Mouse (Mus musculus): ENCODE measurements around the gene Pgm2. TPM values are rescaled to one million over a fixed set of nuclear protein-coding genes. Genes with fewer than 3 reads are reported as not detected.

Gene Pgm2
- polyA plus RNA-seq, 1 experiment: 42.0 TPM

- H3K4me3 ChIP-seq (ENCODE audit: insufficient read depth, low read length): no peak overlapping the region
- peak overlapping the region; percentile 86 for H3K27ac ChIP-seq (ENCODE audit: insufficient read depth, low read length)
- TF ChIP-seq CTCF (IDR thresholded peaks at IDR 0.05; ENCODE audit: borderline replicate concordance, insufficient read depth, low read length) (no peak), POLR2A (IDR thresholded peaks at IDR 0.05; ENCODE audit: low read depth, low read length) (no peak; the same call in 1 of the 2 replicates)
Observed at GRCm38 (mm10) chr5:64156579-64156978, 63.8 kb downstream of the Pgm2 start.

GRCm38 (mm10) chr5:64157926-64158325 is 65.2 kb downstream of the Pgm2 start:
- TF ChIP-seq POLR2A (IDR thresholded peaks at IDR 0.05; ENCODE audit: low read depth, low read length) (no peak), CTCF (IDR thresholded peaks at IDR 0.05; ENCODE audit: borderline replicate concordance, insufficient read depth, low read length) (no peak)
- Histone ChIP-seq H3K4me3 (ENCODE audit: insufficient read depth, low read length) (no peak overlapping the region), H3K27ac (ENCODE audit: insufficient read depth, low read length) (no peak overlapping the region)

More at GRCm38 (mm10) chr5:64156579-64156978, 63.8 kb downstream of the Pgm2 start:
- peaks cover 10% of the 10 kb centered on the region for H3K4me1 ChIP-seq (ENCODE audit: control insufficient read depth, insufficient read depth, low read length)

GRCm38 (mm10) chr5:64158501-64158900 is 65.8 kb downstream of the Pgm2 start:
- no peak overlapping the region for H3K27ac ChIP-seq (ENCODE audit: insufficient read depth, low read length)
- TF ChIP-seq POLR2A (IDR thresholded peaks at IDR 0.05; ENCODE audit: low read depth, low read length) (no peak), CTCF (IDR thresholded peaks at IDR 0.05; ENCODE audit: borderline replicate concordance, insufficient read depth, low read length) (no peak)
- no peak overlapping the region for H3K4me3 ChIP-seq (ENCODE audit: insufficient read depth, low read length)
- H3K4me1 ChIP-seq (ENCODE audit: control insufficient read depth, insufficient read depth, low read length): peaks cover 13% of the 10 kb centered on the region

More at GRCm38 (mm10) chr5:64157926-64158325, 65.2 kb downstream of the Pgm2 start:
- peaks cover 13% of the 10 kb centered on the region for H3K4me1 ChIP-seq (ENCODE audit: control insufficient read depth, insufficient read depth, low read length)

- TF ChIP-seq POLR2A (IDR thresholded peaks at IDR 0.05; ENCODE audit: low read depth, low read length) (no peak), CTCF (IDR thresholded peaks at IDR 0.05; ENCODE audit: borderline replicate concordance, insufficient read depth, low read length) (no peak)
- no peak overlapping the region for H3K27ac ChIP-seq (ENCODE audit: insufficient read depth, low read length)
- H3K4me1 ChIP-seq (ENCODE audit: control insufficient read depth, insufficient read depth, low read length): peaks cover 13% of the 10 kb centered on the region
- peak overlapping the region; percentile 88 for H3K4me3 ChIP-seq (ENCODE audit: insufficient read depth, low read length)
Observed at GRCm38 (mm10) chr5:64159065-64159780, 66.5 kb downstream of the Pgm2 start.

GRCm38 (mm10) chr5:64159781-64160704 is 67.3 kb downstream of the Pgm2 start:
- Histone ChIP-seq H3K4me1 (ENCODE audit: control insufficient read depth, insufficient read depth, low read length) (peaks cover 13% of the 10 kb centered on the region), H3K4me3 (ENCODE audit: insufficient read depth, low read length) (peak overlapping the region; percentile 88), H3K27ac (ENCODE audit: insufficient read depth, low read length) (no peak overlapping the region)
- TF ChIP-seq POLR2A (IDR thresholded peaks at IDR 0.05; ENCODE audit: low read depth, low read length): no peak; the same call in 1 of the 2 replicates
- TF ChIP-seq CTCF (IDR thresholded peaks at IDR 0.05; ENCODE audit: borderline replicate concordance, insufficient read depth, low read length): 0 out of 2 replicates have a peak, but pooled peaks have one; percentile 11

DNA sequence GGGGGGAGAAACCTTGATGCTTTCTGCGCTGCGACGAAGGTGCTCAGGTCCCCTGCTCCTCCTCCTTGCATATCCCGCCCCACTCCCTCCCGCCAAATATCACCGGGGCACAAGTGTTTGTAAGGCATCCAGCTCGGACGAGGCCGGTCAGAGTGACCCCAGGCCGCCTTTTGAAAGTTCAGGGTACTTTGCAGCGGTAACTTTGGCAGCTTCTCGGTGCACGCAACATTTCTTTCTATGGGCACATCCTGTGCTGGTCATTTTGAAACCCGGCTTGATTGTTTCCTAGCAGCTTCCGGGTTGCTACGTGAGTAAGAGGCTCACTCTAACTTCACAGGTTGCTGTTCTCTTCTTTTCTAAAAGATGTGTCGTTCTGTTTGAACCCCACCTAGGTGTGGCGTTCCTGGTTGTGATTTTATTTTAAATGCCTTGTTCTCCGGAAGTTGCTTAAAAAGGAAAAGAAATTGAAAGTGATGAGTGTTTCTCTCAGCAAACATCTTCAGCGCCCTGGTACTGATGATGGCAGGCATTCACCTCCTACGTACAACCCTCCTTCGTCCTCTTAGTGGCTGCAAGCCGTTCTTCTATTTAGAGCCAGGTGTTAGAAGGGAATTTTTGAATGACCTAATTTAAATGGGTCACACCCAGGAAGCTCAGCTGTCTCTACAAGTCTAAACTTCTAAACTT is 68.1 kb downstream of the Pgm2 start:
- peaks cover 12% of the 10 kb centered on the region for H3K4me1 ChIP-seq (ENCODE audit: control insufficient read depth, insufficient read depth, low read length)
- peak overlapping the region; percentile 88 for H3K4me3 ChIP-seq (ENCODE audit: insufficient read depth, low read length)
- H3K27ac ChIP-seq (ENCODE audit: insufficient read depth, low read length): no peak overlapping the region
- TF ChIP-seq POLR2A (IDR thresholded peaks at IDR 0.05; ENCODE audit: low read depth, low read length): no peak
- no peak for TF ChIP-seq CTCF (IDR thresholded peaks at IDR 0.05; ENCODE audit: borderline replicate concordance, insufficient read depth, low read length)

DNA sequence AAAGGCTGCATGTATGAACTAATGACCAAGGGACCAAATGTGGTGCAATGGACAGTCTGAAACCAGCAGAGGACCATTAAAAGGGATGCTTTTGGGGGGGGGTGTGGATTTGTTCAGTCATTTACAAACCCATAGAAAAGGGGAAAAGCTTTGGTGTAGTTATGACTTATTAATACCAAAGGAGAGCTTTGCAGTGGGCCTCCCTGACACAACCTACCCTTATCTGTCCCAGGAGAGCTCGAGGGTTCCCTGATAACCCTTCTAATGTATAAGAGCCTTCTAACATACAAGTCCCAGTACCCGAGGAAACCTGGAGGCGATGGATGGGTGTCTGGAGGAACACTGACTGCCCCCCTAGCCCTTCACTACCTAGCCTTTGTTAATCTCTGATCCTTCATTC is 69.2 kb downstream of the Pgm2 start:
- peak overlapping the region; percentile 88; the same call in 1 of the 2 replicates for H3K4me3 ChIP-seq (ENCODE audit: insufficient read depth, low read length)
- peaks cover 6% of the 10 kb centered on the region for H3K4me1 ChIP-seq (ENCODE audit: control insufficient read depth, insufficient read depth, low read length)
- H3K27ac ChIP-seq (ENCODE audit: insufficient read depth, low read length): no peak overlapping the region
- TF ChIP-seq CTCF (IDR thresholded peaks at IDR 0.05; ENCODE audit: borderline replicate concordance, insufficient read depth, low read length) (no peak), POLR2A (IDR thresholded peaks at IDR 0.05; ENCODE audit: low read depth, low read length) (no peak)

DNA sequence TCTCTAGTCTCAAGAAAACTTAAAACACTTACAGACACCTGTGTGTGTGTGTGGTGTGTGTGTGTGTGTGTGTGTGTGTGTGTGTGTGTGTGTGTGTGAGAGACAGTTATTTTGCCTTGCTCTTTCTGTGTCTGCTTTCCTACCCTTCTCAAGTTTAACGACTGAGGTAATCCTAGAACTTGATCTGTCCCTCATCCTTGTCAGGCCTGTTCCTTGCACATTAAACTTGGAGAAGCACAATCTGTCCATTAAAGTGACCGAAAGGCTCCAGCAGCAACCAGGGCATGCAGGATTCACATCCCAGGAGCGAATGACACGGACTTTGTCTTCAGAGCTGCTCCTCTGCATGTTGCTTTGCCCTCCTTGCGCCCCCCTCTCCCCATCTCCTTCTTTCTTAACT is 69.8 kb downstream of the Pgm2 start:
- TF ChIP-seq POLR2A (IDR thresholded peaks at IDR 0.05; ENCODE audit: low read depth, low read length) (no peak), CTCF (IDR thresholded peaks at IDR 0.05; ENCODE audit: borderline replicate concordance, insufficient read depth, low read length) (no peak)
- Histone ChIP-seq H3K4me1 (ENCODE audit: control insufficient read depth, insufficient read depth, low read length) (peaks cover 6% of the 10 kb centered on the region), H3K27ac (ENCODE audit: insufficient read depth, low read length) (no peak overlapping the region), H3K4me3 (ENCODE audit: insufficient read depth, low read length) (no peak overlapping the region)

- H3K27ac ChIP-seq (ENCODE audit: insufficient read depth, low read length): no peak overlapping the region
- peaks cover 6% of the 10 kb centered on the region for H3K4me1 ChIP-seq (ENCODE audit: control insufficient read depth, insufficient read depth, low read length)
- no peak overlapping the region for H3K4me3 ChIP-seq (ENCODE audit: insufficient read depth, low read length)
- TF ChIP-seq POLR2A (IDR thresholded peaks at IDR 0.05; ENCODE audit: low read depth, low read length) (no peak), CTCF (IDR thresholded peaks at IDR 0.05; ENCODE audit: borderline replicate concordance, insufficient read depth, low read length) (no peak)
Observed at GRCm38 (mm10) chr5:64164414-64164813, 71.7 kb downstream of the Pgm2 start.

Data from embryonic fibroblast, embryonic 13.5 days (primary cell).